Mouse (Mus musculus) MEL (cell line): ENCODE results near the gene Olfr1412. TPM values are rescaled to one million over a fixed set of nuclear protein-coding genes. Genes with fewer than 3 reads are reported as not detected.

Experiments
- DNase-seq: peaks from one replicate; pipeline ENCODE4 v3.0.0; 2011; ENCODE audit warnings: low read depth, low spot score
- H3K27ac ChIP-seq: 2 replicates; pipeline ENCODE4 v1.5.1; 2012; ENCODE audit warnings: low read depth, mild to moderate bottlenecking, control low read depth, low read length, moderate library complexity; ENCODE audit not compliant: control insufficient read depth
- H3K27me3 ChIP-seq, 2 experiments: fragments of 150-350 bp in 1 of 2; sonication (generic) in 1 of 2; 2 replicates each; pipeline ENCODE4 v1.6.1; 2012; ENCODE audit warnings: low read length in 2 of 2, mild to moderate bottlenecking in 2 of 2, improper control_type of control experiment in 1 of 2, moderate library complexity in 1 of 2; ENCODE audit not compliant: insufficient read depth in 2 of 2, control insufficient read depth in 1 of 2
- H3K36me3 ChIP-seq, 2 experiments: 2 replicates each; pipeline ENCODE4 v1.6.1; 2012 to 2014; ENCODE audit warnings: low read length in 2 of 2, improper control_type of control experiment in 1 of 2, inconsistent platforms in 1 of 2, mild to moderate bottlenecking in 1 of 2; ENCODE audit not compliant: insufficient read depth in 2 of 2, control insufficient read depth in 1 of 2
- H3K4me1 ChIP-seq, 2 experiments: fragments of 150-350 bp in 1 of 2; sonication (generic) in 1 of 2; 2 replicates each; pipeline ENCODE4 v1.6.1; 2012; ENCODE audit warnings: low read length in 2 of 2, improper control_type of control experiment in 1 of 2, mild to moderate bottlenecking in 1 of 2; ENCODE audit not compliant: insufficient read depth in 2 of 2, control insufficient read depth in 1 of 2
- H3K4me3 ChIP-seq, 2 experiments: fragments of 150-350 bp in 1 of 2; sonication (generic) in 1 of 2; 2 replicates each; pipeline ENCODE4 v1.5.1; 2012; ENCODE audit warnings: low read depth in 2 of 2, low read length in 2 of 2, mild to moderate bottlenecking in 2 of 2, moderate library complexity in 2 of 2, control low read depth in 1 of 2, improper control_type of control experiment in 1 of 2; ENCODE audit not compliant: control insufficient read depth in 1 of 2, insufficient read depth in 1 of 2
- H3K79me2 ChIP-seq: 2 replicates; pipeline ENCODE4 v1.6.1; 2012; ENCODE audit warnings: mild to moderate bottlenecking, low read length, moderate library complexity; ENCODE audit not compliant: control insufficient read depth, poor library complexity, insufficient read depth
- H3K9ac ChIP-seq: 2 replicates; pipeline ENCODE4 v1.6.1; 2012; ENCODE audit warnings: low read depth, mild to moderate bottlenecking, control low read depth, low read length, moderate library complexity; ENCODE audit not compliant: control insufficient read depth, poor library complexity, severe bottlenecking
- H3K9me3 ChIP-seq: fragments of 150-350 bp; sonication (generic); replicated peaks from 2 replicates; pipeline ENCODE4 v1.6.1; 2012; ENCODE audit warnings: mild to moderate bottlenecking, low read length, improper control_type of control experiment, moderate library complexity; ENCODE audit not compliant: insufficient read depth
- CHD1 ChIP-seq: IDR thresholded peaks from 2 replicates; pipeline ENCODE4 v1.6.1; 2012; ENCODE audit warnings: low read depth, mild to moderate bottlenecking, inconsistent platforms, low read length, improper control_type of control experiment
- CHD2 ChIP-seq: IDR thresholded peaks from 2 replicates; pipeline ENCODE4 v1.6.1; 2011; ENCODE audit warnings: low read length, improper control_type of control experiment
- CTCF ChIP-seq, 3 experiments: IDR thresholded peaks in 2 of 3; conservative IDR thresholded peaks in 1 of 3; 2 replicates each; pipeline ENCODE4 v1.5.1; 2011 to 2012; ENCODE audit warnings: low read length in 3 of 3, low read depth in 2 of 3, mild to moderate bottlenecking in 2 of 3, improper control_type of control experiment in 1 of 3, inconsistent platforms in 1 of 3, mixed read lengths in 1 of 3, moderate library complexity in 1 of 3; ENCODE audit not compliant: control insufficient read depth in 1 of 3, insufficient read depth in 1 of 3, poor library complexity in 1 of 3, severe bottlenecking in 1 of 3
- E2F4 ChIP-seq: IDR thresholded peaks from 2 replicates; pipeline ENCODE4 v1.6.1; 2011; ENCODE audit warnings: low read depth, low read length, improper control_type of control experiment, borderline replicate concordance
- EP300 ChIP-seq, 2 experiments: IDR thresholded peaks; 2 replicates each; pipeline ENCODE4 v1.6.1; 2011; ENCODE audit warnings: improper control_type of control experiment in 2 of 2, low read length in 2 of 2, low read depth in 1 of 2, mild to moderate bottlenecking in 1 of 2
- GABPA ChIP-seq: IDR thresholded peaks from 2 replicates; pipeline ENCODE4 v1.6.1; 2012; ENCODE audit warnings: low read depth, mild to moderate bottlenecking, inconsistent platforms, low read length, improper control_type of control experiment, moderate library complexity
- JUND ChIP-seq: IDR thresholded peaks from 2 replicates; pipeline ENCODE4 v1.6.1; 2011; ENCODE audit warnings: low read depth, mild to moderate bottlenecking, improper control_type of control experiment, low read length
- KAT2A ChIP-seq: conservative IDR thresholded peaks from 2 replicates; pipeline ENCODE4 v1.6.1; 2012; ENCODE audit warnings: low read depth, low read length, improper control_type of control experiment, inconsistent platforms
- MAX ChIP-seq: IDR thresholded peaks from 2 replicates; pipeline ENCODE4 v1.6.1; 2011; ENCODE audit warnings: low read length, improper control_type of control experiment
- MAZ ChIP-seq: IDR thresholded peaks from 2 replicates; pipeline ENCODE4 v1.6.1; 2012; ENCODE audit warnings: low read depth, mild to moderate bottlenecking, inconsistent platforms, low read length, improper control_type of control experiment
- MEF2A ChIP-seq: IDR thresholded peaks from 2 replicates; pipeline ENCODE4 v1.6.1; 2014; ENCODE audit warnings: low read depth, mild to moderate bottlenecking, inconsistent platforms, low read length, improper control_type of control experiment; ENCODE audit not compliant: poor library complexity, insufficient replicate concordance, severe bottlenecking; ENCODE audit errors: extremely low read depth
- POLR2A ChIP-seq, 2 experiments: IDR thresholded peaks; 2 replicates each; pipeline ENCODE4 v1.6.1; 2011 to 2012; ENCODE audit warnings: low read length in 2 of 2, mild to moderate bottlenecking in 2 of 2, control low read depth in 1 of 2, improper control_type of control experiment in 1 of 2, low read depth in 1 of 2, moderate library complexity in 1 of 2; ENCODE audit not compliant: control insufficient read depth in 1 of 2, insufficient read depth in 1 of 2, poor library complexity in 1 of 2
- POLR2AphosphoS2 ChIP-seq: IDR thresholded peaks from 2 replicates; pipeline ENCODE4 v1.6.1; 2011; ENCODE audit warnings: low read length, improper control_type of control experiment
- RAD21 ChIP-seq: IDR thresholded peaks from 2 replicates; pipeline ENCODE4 v1.6.1; 2011; ENCODE audit warnings: mild to moderate bottlenecking, low read depth, low read length, improper control_type of control experiment
- RCOR1 ChIP-seq: IDR thresholded peaks from 2 replicates; pipeline ENCODE4 v1.6.1; 2012; ENCODE audit warnings: low read depth, mild to moderate bottlenecking, inconsistent platforms, low read length, improper control_type of control experiment
- SIN3A ChIP-seq: IDR thresholded peaks from 2 replicates; pipeline ENCODE4 v1.6.1; 2012; ENCODE audit warnings: low read length, improper control_type of control experiment, inconsistent platforms
- SMC3 ChIP-seq: IDR thresholded peaks from 2 replicates; pipeline ENCODE4 v1.6.1; 2011; ENCODE audit warnings: low read depth, low read length, improper control_type of control experiment
- TAL1 ChIP-seq: IDR thresholded peaks from 2 replicates; pipeline ENCODE4 v1.6.1; 2012; ENCODE audit warnings: mild to moderate bottlenecking, inconsistent platforms, low read length, moderate library complexity, mixed read lengths
- USF1 ChIP-seq: IDR thresholded peaks from 2 replicates; pipeline ENCODE4 v1.6.1; 2014; ENCODE audit warnings: low read depth, mild to moderate bottlenecking, inconsistent platforms, low read length, improper control_type of control experiment, moderate library complexity
- ZKSCAN1 ChIP-seq: IDR thresholded peaks from 2 replicates; pipeline ENCODE4 v1.6.1; 2012; ENCODE audit warnings: low read depth, mild to moderate bottlenecking, inconsistent platforms, low read length, improper control_type of control experiment, moderate library complexity
- ZMIZ1 ChIP-seq: IDR thresholded peaks from 2 replicates; pipeline ENCODE4 v1.6.1; 2012; ENCODE audit warnings: low read depth, mild to moderate bottlenecking, inconsistent platforms, low read length, improper control_type of control experiment, moderate library complexity
- ZNF384 ChIP-seq: IDR thresholded peaks from 2 replicates; pipeline ENCODE4 v1.6.1; 2012; ENCODE audit warnings: low read depth, mild to moderate bottlenecking, inconsistent platforms, low read length, improper control_type of control experiment
- polyA plus RNA-seq, 2 experiments: library from polyadenylated mRNA; stranded (reverse) in 1 of 2; unstranded in 1 of 2; fragments of >175 nt in 1 of 2; fragments of >200 nt in 1 of 2; gene quantifications; 2 replicates each; pipeline versions ENCODE4 v1.2.1 to v1.2.4; 2012; ENCODE audit warnings: low replicate concordance in 2 of 2, low read depth in 1 of 2; ENCODE audit not compliant: insufficient read length in 2 of 2, insufficient read depth in 1 of 2, missing spikeins in 1 of 2
- total RNA-seq: library from RNA; depleted of rRNA; stranded (reverse); fragments of 300-350 nt; gene quantifications from 2 replicates; pipeline ENCODE4 v1.2.3, GENCODE M21; 2012

Olfr1412 gene
- total and polyA plus RNA-seq, 3 experiments = not detected

- Histone ChIP-seq H3K4me3 (no peak overlapping the region), H3K36me3 (peaks cover 2 to 11% of the 10 kb centered on the region in 2 experiments; a peak in 3 of 4 replicates), H3K4me1 (peaks cover 0 to 12% of the 10 kb centered on the region in 2 experiments; a peak in 3 of 4 replicates)
Observed at GRCm38 (mm10) chr1:92636015-92636414, 50.4 kb downstream of the Olfr1412 start.

GRCm38 (mm10) chr1:92636676-92637075 is 51.1 kb downstream of the Olfr1412 start:
- H3K4me3 ChIP-seq = no peak overlapping the region
- no peak for TF ChIP-seq CTCF (IDR thresholded peaks at IDR 0.05 in 2 of 3, conservative IDR thresholded peaks at IDR 0.05 in 1 of 3; ENCODE audit: control insufficient read depth in 1 of 3, insufficient read depth in 1 of 3, low read depth in 2 of 3, low read length in 3 of 3, poor library complexity in 1 of 3, severe bottlenecking in 1 of 3)
- TF ChIP-seq CHD1 = no peak
- no peak for TF ChIP-seq ZNF384
- no peak for TF ChIP-seq USF1
- TF ChIP-seq SIN3A = no peak
- no peak for TF ChIP-seq TAL1
- no peak for TF ChIP-seq ZMIZ1
- TF ChIP-seq RAD21 = no peak
- TF ChIP-seq RCOR1 = no peak
- no peak for TF ChIP-seq SMC3
- no peaks in the 10 kb centered on the region for H3K27me3 ChIP-seq
- no peaks in the 10 kb centered on the region for H3K9me3 ChIP-seq
- no peak overlapping the region for H3K9ac ChIP-seq
- DNase-seq = no peak
- H3K36me3 ChIP-seq = peaks cover 2 to 11% of the 10 kb centered on the region in 2 experiments; a peak in 3 of 4 replicates
- peaks cover 29% of the 10 kb centered on the region for H3K79me2 ChIP-seq
- H3K4me1 ChIP-seq = peaks cover 0 to 12% of the 10 kb centered on the region in 2 experiments; a peak in 3 of 4 replicates
- H3K27ac ChIP-seq = no peak overlapping the region

More at GRCm38 (mm10) chr1:92636015-92636414, 50.4 kb downstream of the Olfr1412 start:
- peaks cover 23% of the 10 kb centered on the region for H3K79me2 ChIP-seq
- H3K9ac ChIP-seq = no peak overlapping the region
- H3K9me3 ChIP-seq = no peaks in the 10 kb centered on the region
- H3K27me3 ChIP-seq = no peaks in the 10 kb centered on the region
- TF ChIP-seq JUND (no peak), MAX (no peak), RAD21 (no peak), GABPA (no peak), POLR2A (IDR thresholded peaks at IDR 0.05; ENCODE audit: control insufficient read depth in 1 of 2, insufficient read depth in 1 of 2, low read depth in 1 of 2, low read length in 2 of 2, poor library complexity in 1 of 2) (peak in 1 of 2 experiments; percentile 36; a peak in 1 of 4 replicates), CHD2 (no peak), MEF2A (no peak), ZKSCAN1 (no peak), KAT2A (no peak), POLR2AphosphoS2 (no peak; the same call in 1 of the 2 replicates), E2F4 (no peak), MAZ (no peak), EP300 (IDR thresholded peaks at IDR 0.05; ENCODE audit: low read depth in 1 of 2, low read length in 2 of 2) (no peak), USF1 (peak; percentile 41; the same call in 1 of the 2 replicates)
- TF ChIP-seq, all 39 proteins: peak for 2
- H3K27ac ChIP-seq = no peak overlapping the region
- DNase-seq = peak; percentile 27
